Mouse (Mus musculus) embryonic facial prominence, embryonic 14.5 days (tissue): ENCODE results near the gene Engase. TPM values are rescaled to one million over a fixed set of nuclear protein-coding genes. Genes with fewer than 3 reads are reported as not detected.

Experiments
- ATAC-seq: fragments of 200-750 bp; cut with Nextera tagmentation; 2 replicates; pipeline ENCODE4 v1.8.0; 2017; ENCODE audit warnings: low read depth, moderate number of reproducible peaks, moderate TSS enrichment
- DNase-seq: peaks from one replicate; pipeline ENCODE4 v3.0.0-alpha.2; 2015; ENCODE audit warnings: low spot score
- H3K27ac ChIP-seq: fragments of 300-500 bp; sonication (generic); replicated peaks from 2 replicates; pipeline ENCODE4 v1.5.1; 2014; ENCODE audit warnings: low read depth, mild to moderate bottlenecking, low read length, moderate library complexity
- H3K27me3 ChIP-seq: fragments of 300-500 bp; sonication (generic); replicated peaks from 2 replicates; pipeline ENCODE4 v1.6.1; 2014; ENCODE audit warnings: low read length; ENCODE audit not compliant: control insufficient read depth, insufficient read depth
- H3K36me3 ChIP-seq: fragments of 300-500 bp; sonication (generic); 2 replicates; pipeline ENCODE4 v1.6.1; 2014; ENCODE audit warnings: low read length, mixed read lengths; ENCODE audit not compliant: control insufficient read depth, insufficient read depth
- H3K4me1 ChIP-seq: fragments of 300-500 bp; sonication (generic); 2 replicates; pipeline ENCODE4 v1.6.1; 2014; ENCODE audit warnings: antibody characterized with exemption, low read length; ENCODE audit not compliant: control insufficient read depth, insufficient read depth
- H3K4me2 ChIP-seq: fragments of 300-500 bp; sonication (generic); 2 replicates; pipeline ENCODE4 v1.6.1; 2014; ENCODE audit warnings: low read depth, mild to moderate bottlenecking, low read length, moderate library complexity, mixed read lengths
- H3K4me3 ChIP-seq: fragments of 300-500 bp; sonication (generic); 2 replicates; pipeline ENCODE4 v1.5.1; 2014; ENCODE audit warnings: low read depth, mild to moderate bottlenecking, low read length
- H3K9ac ChIP-seq: fragments of 300-500 bp; sonication (generic); 2 replicates; pipeline ENCODE4 v1.6.1; 2014; ENCODE audit warnings: low read depth, mild to moderate bottlenecking, low read length, moderate library complexity, mixed read lengths
- H3K9me3 ChIP-seq: fragments of 300-500 bp; sonication (generic); 2 replicates; pipeline ENCODE4 v1.6.1; 2016; ENCODE audit warnings: low read length; ENCODE audit not compliant: control insufficient read depth
- WGBS: fragments of 180-500 bp; shearing (Covaris S2); extraction: QIAGEN DNeasy Blood & Tissue Kit; methylation state at CpG from one replicate; pipeline ENCODE4 v1.1.7; 2014; 5-methylcytosine and 5-hydroxymethylcytosine counted together
- polyA plus RNA-seq: library from polyadenylated mRNA; unstranded; fragments of >200 nt; fragmentation: Nextera tagmentation; extraction: Ambion mirVana; gene quantifications from 2 replicates; pipeline ENCODE4 v1.2.1, GENCODE M21; 2014

Gene Engase
- polyA plus RNA-seq, 1 experiment from 2014 or later = 6.0 TPM

DNA sequence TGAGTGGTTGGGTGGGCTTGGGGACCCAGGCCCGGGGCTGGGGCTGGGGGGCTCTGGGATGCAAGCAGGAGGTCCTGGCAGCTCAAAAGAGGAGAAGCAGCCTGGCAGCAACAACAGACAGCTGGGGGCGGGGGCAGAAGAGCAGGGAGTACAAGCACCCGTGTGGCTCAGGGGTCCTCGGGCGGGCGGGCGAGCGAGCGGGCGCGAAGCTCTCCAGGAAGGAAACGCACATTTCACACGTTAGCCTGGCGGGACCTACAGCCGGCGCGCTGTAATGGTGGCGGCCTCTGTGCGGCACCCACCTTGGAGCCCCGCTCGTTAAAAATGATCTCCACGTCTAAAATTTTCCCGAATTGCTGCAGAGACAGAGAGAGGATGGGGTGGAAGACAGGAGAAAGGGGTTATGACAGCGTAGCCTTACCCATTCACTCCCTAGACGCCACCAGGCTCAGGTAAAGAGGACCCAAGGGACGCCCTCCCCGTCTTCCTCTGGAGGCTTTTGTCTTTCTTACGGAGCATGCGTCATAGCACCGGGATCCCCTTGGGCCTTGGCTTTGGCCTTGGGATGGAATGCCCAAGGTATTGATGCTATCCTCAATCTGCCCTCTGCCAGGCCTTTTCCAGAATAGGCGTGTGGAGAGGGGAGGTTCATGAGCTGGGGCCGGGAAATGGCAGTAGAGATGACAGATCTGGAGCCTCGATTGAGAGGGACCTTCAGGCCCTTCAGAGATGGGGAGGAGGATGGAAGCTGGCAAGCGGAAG lies 27.0 kb downstream of the Engase start:
- H3K9ac ChIP-seq = no peak overlapping the region
- H3K9me3 ChIP-seq = no peaks in the 10 kb centered on the region
- peaks cover 26% of the 10 kb centered on the region for H3K27me3 ChIP-seq
- H3K36me3 ChIP-seq = no peaks in the 10 kb centered on the region
- no peak overlapping the region for H3K27ac ChIP-seq
- H3K4me2 ChIP-seq = no peak overlapping the region
- 26% methylated on average over 33 of the region's 34 CpGs for WGBS
- DNase-seq (no peak), ATAC-seq (no peak)
- no peaks in the 10 kb centered on the region for H3K4me1 ChIP-seq
- H3K4me3 ChIP-seq = no peak overlapping the region

DNA sequence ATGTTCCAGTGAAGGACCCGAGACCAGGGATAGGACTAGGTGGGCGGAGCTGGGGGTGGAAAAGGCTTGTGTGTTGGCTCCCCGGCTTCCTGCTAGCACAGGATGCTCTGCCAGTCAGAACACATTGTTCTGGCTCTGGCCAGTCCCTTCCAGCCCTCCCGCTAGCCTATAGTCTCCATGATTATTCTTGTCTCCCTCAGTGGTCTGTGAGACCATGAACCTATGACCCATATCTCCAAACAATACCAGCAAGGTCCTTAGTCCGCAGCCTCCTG lies 27.5 kb downstream of the Engase start:
- Histone ChIP-seq H3K4me2 (no peak overlapping the region), H3K9ac (no peak overlapping the region), H3K27me3 (peaks cover 26% of the 10 kb centered on the region), H3K36me3 (no peaks in the 10 kb centered on the region), H3K4me1 (no peaks in the 10 kb centered on the region), H3K9me3 (no peaks in the 10 kb centered on the region), H3K4me3 (no peak overlapping the region), H3K27ac (no peak overlapping the region)
- ATAC-seq (no peak), DNase-seq (no peak)
- WGBS = 68% methylated on average over 5 of the region's 5 CpGs

DNA sequence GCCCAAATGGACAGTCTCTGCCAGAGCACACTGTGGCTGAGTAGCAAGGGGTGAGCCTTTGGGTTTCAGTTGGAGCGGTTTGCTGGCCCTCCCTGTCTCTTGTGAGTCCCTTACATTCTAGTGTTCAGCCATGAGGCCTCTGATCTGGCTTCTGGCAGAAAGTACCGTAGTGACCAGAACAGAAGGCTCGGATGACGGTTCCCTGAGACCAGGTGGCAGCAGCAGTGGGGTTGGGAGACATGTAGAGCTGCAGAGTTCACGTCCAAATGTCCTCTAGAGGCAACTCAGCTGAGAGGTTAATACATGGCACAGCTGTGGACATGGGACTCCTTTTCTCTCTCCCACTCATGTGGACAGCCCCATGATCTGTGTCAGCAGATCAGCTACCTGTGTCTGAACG lies 30.5 kb downstream of the Engase start:
- ATAC-seq (no peak), DNase-seq (no peak)
- peaks cover 26% of the 10 kb centered on the region for H3K27me3 ChIP-seq
- H3K36me3 ChIP-seq = no peaks in the 10 kb centered on the region
- no peak overlapping the region for H3K4me3 ChIP-seq
- peaks cover 8% of the 10 kb centered on the region for H3K4me1 ChIP-seq
- H3K9me3 ChIP-seq = no peaks in the 10 kb centered on the region
- no peak overlapping the region for H3K4me2 ChIP-seq
- H3K27ac ChIP-seq = no peak overlapping the region
- 71% methylated on average over 6 of the region's 6 CpGs for WGBS
- H3K9ac ChIP-seq = no peak overlapping the region

DNA sequence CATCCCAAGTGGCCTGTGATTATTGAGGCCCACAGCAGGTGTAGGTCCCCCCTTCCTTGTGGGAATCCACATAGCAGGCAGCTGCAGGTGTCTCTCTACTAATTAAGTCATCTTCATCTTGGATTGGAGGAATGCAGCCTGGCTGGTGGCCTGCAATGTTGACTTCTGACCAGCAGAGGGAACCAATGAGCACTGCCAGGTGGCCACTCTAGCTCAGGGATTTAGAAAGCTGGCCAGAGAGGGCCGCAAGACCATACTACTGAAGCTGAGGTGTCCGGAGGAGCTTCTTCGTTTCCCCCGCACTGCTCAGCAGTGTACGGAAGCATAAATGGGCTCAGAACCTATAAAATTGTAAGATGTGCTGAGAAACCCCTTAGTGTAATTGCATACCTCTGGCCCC lies 31.3 kb downstream of the Engase start:
- Histone ChIP-seq H3K27ac (no peak overlapping the region), H3K4me2 (no peak overlapping the region), H3K27me3 (peaks cover 22% of the 10 kb centered on the region), H3K9ac (no peak overlapping the region), H3K4me3 (no peak overlapping the region), H3K36me3 (no peaks in the 10 kb centered on the region), H3K9me3 (no peaks in the 10 kb centered on the region), H3K4me1 (peaks cover 16% of the 10 kb centered on the region)
- ATAC-seq (no peak), DNase-seq (peak; percentile 54)
- 41% methylated on average over 5 of the region's 5 CpGs for WGBS

DNA sequence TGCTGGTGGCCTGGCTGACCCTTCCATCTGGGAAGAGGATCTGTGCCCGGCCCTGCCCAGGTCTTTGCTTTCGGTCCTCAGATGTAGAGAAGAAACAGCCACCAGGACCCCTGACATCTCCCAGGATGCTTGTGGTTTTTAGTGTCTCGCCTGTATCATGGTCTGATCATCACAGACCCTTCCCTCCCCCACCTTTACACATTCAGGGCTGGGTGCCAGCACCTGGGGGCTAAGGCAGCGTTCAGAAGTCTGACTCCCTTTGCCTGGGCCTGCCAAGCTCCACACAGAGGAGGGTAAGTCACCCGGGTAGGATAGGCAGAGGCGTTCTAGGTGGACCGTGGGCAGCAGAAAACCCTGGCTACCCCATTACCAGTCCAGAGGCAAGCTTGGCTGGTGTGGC lies 31.7 kb downstream of the Engase start:
- Histone ChIP-seq H3K4me2 (no peak overlapping the region), H3K4me3 (no peak overlapping the region), H3K9ac (no peak overlapping the region), H3K27me3 (peaks cover 17% of the 10 kb centered on the region), H3K4me1 (peaks cover 18% of the 10 kb centered on the region), H3K27ac (no peak overlapping the region), H3K9me3 (no peaks in the 10 kb centered on the region), H3K36me3 (no peaks in the 10 kb centered on the region)
- DNase-seq (no peak), ATAC-seq (no peak)
- 69% methylated on average over 7 of the region's 7 CpGs for WGBS

DNA sequence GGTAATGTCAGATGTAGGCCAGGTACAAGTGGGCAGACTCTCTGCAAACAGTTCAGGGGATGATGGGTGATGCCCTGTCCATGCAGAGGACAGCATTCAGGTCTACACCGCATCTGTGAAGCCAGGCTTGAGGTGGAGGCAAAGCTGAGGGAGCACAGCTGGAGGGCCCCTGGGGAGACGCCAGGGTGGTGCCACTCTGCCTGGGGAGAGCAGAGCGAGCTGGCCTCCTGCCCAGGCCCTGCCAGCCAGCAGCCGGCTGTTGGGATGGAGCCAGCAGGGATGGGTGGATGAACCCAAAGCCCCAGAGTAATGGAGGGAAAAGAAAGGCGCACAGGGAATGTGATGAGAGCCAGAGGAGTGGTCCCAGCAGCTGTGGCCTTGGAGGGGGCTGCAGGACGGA lies 35.2 kb downstream of the Engase start:
- H3K27me3 ChIP-seq = no peaks in the 10 kb centered on the region
- peak; percentile 49 for ATAC-seq
- H3K4me1 ChIP-seq = peaks cover 18% of the 10 kb centered on the region
- peak overlapping the region; percentile 37 for H3K9ac ChIP-seq
- peak overlapping the region; percentile 41 for H3K4me2 ChIP-seq
- no peaks in the 10 kb centered on the region for H3K36me3 ChIP-seq
- peak; percentile 79 for DNase-seq
- H3K4me3 ChIP-seq = no peak overlapping the region
- 34% methylated on average over 6 of the region's 6 CpGs for WGBS
- H3K27ac ChIP-seq = no peak overlapping the region
- H3K9me3 ChIP-seq = no peaks in the 10 kb centered on the region

DNA sequence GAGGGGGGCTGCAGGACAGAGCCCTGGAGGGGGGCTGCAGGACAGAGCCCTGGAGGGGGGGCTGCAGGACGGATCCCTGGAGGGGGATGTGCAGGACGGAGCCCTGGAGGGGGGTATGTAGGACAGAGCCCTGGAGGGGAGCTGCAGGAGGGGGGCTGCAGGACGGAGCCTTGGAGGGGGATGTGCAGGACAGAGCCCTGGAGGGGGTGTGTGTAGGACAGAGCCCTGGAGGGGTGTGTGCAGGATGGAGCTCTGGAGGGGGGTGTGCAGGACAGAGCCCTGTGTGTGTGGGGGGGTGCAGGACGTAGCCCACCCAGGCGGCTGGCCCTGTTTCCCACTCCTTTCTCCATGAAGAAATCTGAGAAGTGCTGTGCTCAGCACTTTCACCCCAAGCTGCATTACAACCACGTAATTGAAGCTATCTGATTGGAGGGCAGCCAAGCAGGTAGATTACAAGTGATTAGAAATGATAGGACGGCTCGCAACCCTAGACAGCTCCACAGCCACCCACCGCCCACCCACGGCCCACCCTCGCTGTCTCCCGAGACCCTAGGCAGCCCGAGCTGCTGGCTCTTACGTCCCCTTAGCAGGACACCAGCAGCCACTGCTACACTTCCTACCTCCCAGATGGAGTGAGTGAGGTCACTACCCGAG lies 35.8 kb downstream of the Engase start:
- Histone ChIP-seq H3K4me1 (peaks cover 18% of the 10 kb centered on the region), H3K27me3 (no peaks in the 10 kb centered on the region), H3K4me3 (no peak overlapping the region), H3K9ac (peak overlapping the region; percentile 37), H3K4me2 (peak overlapping the region; percentile 41), H3K9me3 (no peaks in the 10 kb centered on the region), H3K27ac (no peak overlapping the region), H3K36me3 (no peaks in the 10 kb centered on the region)
- ATAC-seq = peak; percentile 84
- peak; percentile 87 for DNase-seq
- WGBS = 8% methylated on average over 14 of the region's 15 CpGs

DNA sequence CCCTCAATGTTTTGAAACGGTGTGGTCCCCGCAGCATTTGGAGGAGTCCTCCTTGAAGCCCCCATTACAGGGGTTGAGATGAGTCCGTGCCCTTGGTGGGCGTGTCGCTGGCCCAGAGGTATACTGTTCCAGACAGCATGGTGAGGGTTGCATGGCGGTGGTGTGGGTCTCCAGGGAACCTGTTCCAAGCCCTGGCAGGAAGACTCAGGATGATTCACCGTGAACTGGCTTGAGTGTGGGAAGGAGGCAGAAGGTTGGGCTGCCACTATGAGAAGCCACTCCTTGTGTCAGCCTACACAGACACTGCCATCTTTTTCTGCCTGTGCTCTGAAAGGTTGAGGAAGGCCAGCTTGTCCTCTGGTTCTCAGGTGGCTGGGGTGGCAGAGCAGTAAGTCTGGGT lies 41.3 kb downstream of the Engase start:
- no peak for ATAC-seq
- Histone ChIP-seq H3K27ac (no peak overlapping the region), H3K36me3 (no peaks in the 10 kb centered on the region), H3K27me3 (no peaks in the 10 kb centered on the region), H3K9ac (no peak overlapping the region), H3K4me3 (no peak overlapping the region), H3K4me2 (no peak overlapping the region), H3K9me3 (no peaks in the 10 kb centered on the region), H3K4me1 (peaks cover 2% of the 10 kb centered on the region)
- 71% methylated on average over 7 of the region's 7 CpGs for WGBS
- no peak for DNase-seq

DNA sequence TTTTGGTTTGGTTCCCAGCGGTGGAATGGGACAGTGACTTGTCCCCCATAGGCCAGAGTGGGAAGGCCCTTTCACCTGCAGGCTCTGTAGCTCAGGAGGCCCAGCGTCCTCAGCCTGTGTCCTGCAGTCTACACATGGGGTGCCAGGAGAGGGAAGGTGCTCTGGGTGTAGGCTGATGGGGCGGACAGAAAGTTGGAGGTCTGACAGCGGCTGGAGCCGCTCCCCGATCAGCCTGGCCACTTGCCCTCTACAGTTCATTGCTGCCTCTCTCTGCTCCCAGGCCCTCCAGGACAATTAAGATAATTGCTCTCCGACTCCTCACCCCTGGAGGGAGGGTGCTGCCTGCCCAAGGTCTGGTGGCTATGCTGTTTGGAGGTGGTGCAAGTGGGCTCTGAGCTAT lies 42.1 kb downstream of the Engase start:
- Histone ChIP-seq H3K27me3 (no peaks in the 10 kb centered on the region), H3K9ac (no peak overlapping the region), H3K9me3 (no peaks in the 10 kb centered on the region), H3K4me1 (no peaks in the 10 kb centered on the region), H3K4me2 (no peak overlapping the region), H3K4me3 (no peak overlapping the region), H3K36me3 (no peaks in the 10 kb centered on the region), H3K27ac (no peak overlapping the region)
- ATAC-seq (no peak), DNase-seq (no peak)
- 74% methylated on average over 7 of the region's 7 CpGs for WGBS
